In the genomic region with DNA sequence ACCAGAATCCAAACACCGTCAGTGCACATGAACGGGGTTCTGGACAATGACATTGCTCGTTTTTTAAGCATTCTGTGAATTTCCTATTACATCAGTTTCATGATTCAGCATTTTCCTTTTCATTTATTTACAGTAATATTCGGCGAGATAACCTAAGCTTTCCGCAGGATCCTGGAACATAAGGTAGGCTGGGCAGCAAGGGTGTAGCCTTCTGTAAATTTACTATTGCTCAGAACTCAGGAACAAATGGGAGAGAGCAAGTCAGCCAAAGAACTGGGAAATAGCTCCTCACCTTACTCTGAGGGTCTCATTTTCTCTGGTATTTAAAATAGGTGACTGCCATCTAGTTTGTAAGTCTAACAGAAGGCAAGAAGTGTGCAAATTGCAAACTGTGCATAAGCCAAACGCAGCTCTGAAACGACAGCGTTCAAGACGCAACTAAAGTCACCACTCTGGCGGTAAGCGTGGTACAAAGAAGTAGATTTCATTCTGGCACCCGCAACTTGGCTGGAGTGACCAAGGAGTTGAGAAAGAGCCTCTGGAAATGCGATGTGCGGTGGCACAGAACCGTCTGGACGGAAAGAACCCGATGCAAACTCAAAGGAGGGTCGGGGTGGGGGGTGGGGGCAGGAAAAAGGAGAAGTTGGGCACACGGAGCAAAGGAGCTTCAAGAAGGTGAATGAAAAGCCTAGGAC, we compare ENCODE assay signal across 7 mouse cellular contexts. TPM values are rescaled to one million over a fixed set of nuclear protein-coding genes. Genes with fewer than 3 reads are reported as not detected.
DNase-seq lines count a peak whose midpoint lies in the region; ATAC-seq and TF ChIP-seq lines count a peak whose summit lies in the region.

No protein-coding gene starts in this region.

- no peak for ATAC-seq in intestine, postnatal 0 days

- H3K27me3 ChIP-seq in intestine, postnatal 0 days (replicated peaks; ENCODE audit: control insufficient read depth, insufficient read depth, low read length): no peaks in the 10 kb centered on the region

- H3K4me1 ChIP-seq in lung, adult 2 months (ENCODE audit: control insufficient read depth, insufficient read depth, low read length): no peaks in the 10 kb centered on the region; the same call in 1 of the 2 replicates
- no peaks in the 10 kb centered on the region for H3K4me1 ChIP-seq in embryonic fibroblast, embryonic 13.5 days (ENCODE audit: control insufficient read depth, insufficient read depth, low read length)
- no peaks in the 10 kb centered on the region for H3K4me1 ChIP-seq in intestine, postnatal 0 days (replicated peaks; ENCODE audit: control insufficient read depth, insufficient read depth, low read length)
- peaks cover 17% of the 10 kb centered on the region for H3K4me1 ChIP-seq in olfactory bulb, adult 2 months (ENCODE audit: control insufficient read depth, insufficient read depth, low read length)

- DNase-seq in lung, adult 2 months: peak; percentile 5
- DNase-seq in lung, postnatal 36 days: no peak
- no peak for DNase-seq in frontal cortex, postnatal 25 days (ENCODE audit: low spot score in 2 of 2)
- no peak for DNase-seq in adrenal gland, postnatal 36 days

- no peaks in the 10 kb centered on the region for H3K9me3 ChIP-seq in intestine, postnatal 0 days (ENCODE audit: control insufficient read depth)

- peak overlapping the region; percentile 28 for H3K4me3 ChIP-seq in lung, adult 2 months (replicated peaks; ENCODE audit: extremely low read depth, low read depth, low read length)
- peak overlapping the region; percentile 11 for H3K4me3 ChIP-seq in embryonic fibroblast, embryonic 13.5 days (ENCODE audit: insufficient read depth, low read length)
- H3K4me3 ChIP-seq in intestine, postnatal 0 days (ENCODE audit: low read depth, low read length): peak overlapping the region; percentile 75
- peak overlapping the region; percentile 55 for H3K4me3 ChIP-seq in olfactory bulb, adult 2 months (ENCODE audit: insufficient read depth, low read depth, low read length)

- H3K4me2 ChIP-seq in intestine, postnatal 0 days (replicated peaks; ENCODE audit: low read depth): peak overlapping the region; percentile 95

- H3K36me3 ChIP-seq in intestine, postnatal 0 days (ENCODE audit: control insufficient read depth, insufficient read depth): no peaks in the 10 kb centered on the region

- no peak overlapping the region for H3K27ac ChIP-seq in embryonic fibroblast, embryonic 13.5 days (ENCODE audit: insufficient read depth, low read length)
- H3K27ac ChIP-seq in intestine, postnatal 0 days (ENCODE audit: low read depth, low read length): peak overlapping the region; percentile 93; the same call in 1 of the 2 replicates
- H3K27ac ChIP-seq in olfactory bulb, adult 2 months (ENCODE audit: insufficient read depth, low read depth, low read length): no peak overlapping the region

- TF ChIP-seq CTCF in lung, adult 2 months (IDR thresholded peaks at IDR 0.05; ENCODE audit: insufficient read depth, low read length): no peak
- no peak for TF ChIP-seq CTCF in embryonic fibroblast, embryonic 13.5 days (IDR thresholded peaks at IDR 0.05; ENCODE audit: borderline replicate concordance, insufficient read depth, low read length)
- no peak for TF ChIP-seq CTCF in intestine, postnatal 0 days (IDR thresholded peaks at IDR 0.05; ENCODE audit: low read depth)
- TF ChIP-seq CTCF in olfactory bulb, adult 2 months (IDR thresholded peaks at IDR 0.05; ENCODE audit: insufficient read depth, low read depth, low read length): no peak

- 11% methylated on average over 20 of the region's 20 CpGs for WGBS in lung, adult 2 months
- 11% methylated on average over 20 of the region's 20 CpGs for WGBS in intestine, postnatal 0 days
- WGBS in olfactory bulb, adult 2 months: 23% methylated on average over 20 of the region's 20 CpGs

- TF ChIP-seq POLR2A in lung, adult 2 months (IDR thresholded peaks at IDR 0.05; ENCODE audit: borderline replicate concordance, extremely low read depth, low read depth, low read length): no peak
- no peak for TF ChIP-seq POLR2A in embryonic fibroblast, embryonic 13.5 days (IDR thresholded peaks at IDR 0.05; ENCODE audit: low read depth, low read length)
- TF ChIP-seq POLR2A in olfactory bulb, adult 2 months (IDR thresholded peaks at IDR 0.05; ENCODE audit: insufficient read depth, low read depth, low read length): no peak

- H3K9ac ChIP-seq in intestine, postnatal 0 days (ENCODE audit: low read depth, low read length): peak overlapping the region; percentile 89

RNA-seq across cellular contexts. Expression of a gene that starts 1.5 kb away (rescaled TPM):
- 2.1 and 2.4 TPM in 2 replicates for polyA plus RNA-seq in lung, adult 2 months (2012; rRNA removed)
- polyA plus RNA-seq in embryonic fibroblast, embryonic 13.5 days (2011; ENCODE audit: insufficient read length, low read depth, missing spikeins): 0.17 and 0.32 TPM in 2 replicates
- polyA plus RNA-seq in intestine, postnatal 0 days (2015; fragmentation: Nextera tagmentation; extraction: Ambion mirVana): 16.2 and 17.2 TPM in 2 replicates
- not detected in 2 replicates for polyA plus RNA-seq in olfactory bulb, adult 2 months (2012; ENCODE audit: insufficient read depth, insufficient read length, low replicate concordance, missing spikeins)
- total RNA-seq in adrenal gland, postnatal 36 days (2021): 1 to 10 TPM; 1.3 to 2.9 TPM

RNA-seq across cellular contexts. Expression of a gene that starts 54.6 kb away (rescaled TPM):
- 27.9 and 49.9 TPM in 2 replicates for polyA plus RNA-seq in lung, adult 2 months (2012; rRNA removed)
- polyA plus RNA-seq in embryonic fibroblast, embryonic 13.5 days (2011; ENCODE audit: insufficient read length, low read depth, missing spikeins): 25.8 and 29.4 TPM in 2 replicates
- 160 and 162 TPM in 2 replicates for polyA plus RNA-seq in intestine, postnatal 0 days (2015; fragmentation: Nextera tagmentation; extraction: Ambion mirVana)
- polyA plus RNA-seq in olfactory bulb, adult 2 months (2012; ENCODE audit: insufficient read depth, insufficient read length, low replicate concordance, missing spikeins): not detected in 2 replicates
- 10 to 100 TPM; 44.2 to 65.8 TPM for total RNA-seq in adrenal gland, postnatal 36 days (2021)

Comparison
In these comparisons a context has a peak if more than half of its experiments do, and no peak if none do; other contexts are left out.
1. H3K4me3 ChIP-seq: peak in every context shown above with its lines; median percentile 75 in intestine, postnatal 0 days; 55 in olfactory bulb, adult 2 months; 28 in lung, adult 2 months; 11 in embryonic fibroblast, embryonic 13.5 days.
2. RNA of a gene that starts 54.6 kb away (polyA plus RNA-seq): 160 to 162 TPM in intestine, postnatal 0 days, 27.9 to 49.9 TPM in lung, adult 2 months and 25.8 to 29.4 TPM in embryonic fibroblast, embryonic 13.5 days; not detected in olfactory bulb, adult 2 months; every median in the first group is over 10 times any median in the second.